Mouse (Mus musculus) limb, embryonic 14.5 days (tissue): Measurements from ENCODE around the gene Grik4. TPM values are rescaled to one million over a fixed set of nuclear protein-coding genes. Genes with fewer than 3 reads are reported as not detected.

Experiments used
- ATAC-seq: fragments of 200-750 bp; cut with Nextera tagmentation; 2 replicates; pipeline ENCODE4 v1.8.0; 2017; ENCODE audit warnings: low read depth, moderate number of reproducible peaks, moderate TSS enrichment; ENCODE audit not compliant: low FRiP score
- DNase-seq: peaks from one replicate; pipeline ENCODE4 v3.0.0-alpha.2; 2015; ENCODE audit warnings: low spot score
- H3K27ac ChIP-seq: fragments of 300-500 bp; sonication (generic); replicated peaks from 2 replicates; pipeline ENCODE4 v1.5.1; 2014; ENCODE audit warnings: low read depth, mild to moderate bottlenecking, low read length, moderate library complexity, mixed read lengths
- H3K27me3 ChIP-seq: fragments of 300-500 bp; sonication (generic); 2 replicates; pipeline ENCODE4 v1.6.1; 2014; ENCODE audit warnings: low read length, mixed read lengths; ENCODE audit not compliant: control insufficient read depth, insufficient read depth
- H3K36me3 ChIP-seq: fragments of 300-500 bp; sonication (generic); 2 replicates; pipeline ENCODE4 v1.6.1; 2014; ENCODE audit warnings: mild to moderate bottlenecking, low read length, moderate library complexity, mixed read lengths; ENCODE audit not compliant: control insufficient read depth, insufficient read depth
- H3K4me1 ChIP-seq: fragments of 300-500 bp; sonication (generic); 2 replicates; pipeline ENCODE4 v1.6.1; 2014; ENCODE audit warnings: antibody characterized with exemption, low read length, mixed read lengths; ENCODE audit not compliant: control insufficient read depth, insufficient read depth
- H3K4me2 ChIP-seq: fragments of 300-500 bp; sonication (generic); replicated peaks from 2 replicates; pipeline ENCODE4 v1.6.1; 2014; ENCODE audit warnings: low read depth, mild to moderate bottlenecking, low read length, moderate library complexity; ENCODE audit not compliant: severe bottlenecking
- H3K4me3 ChIP-seq: fragments of 300-500 bp; sonication (generic); replicated peaks from 2 replicates; pipeline ENCODE4 v1.5.1; 2014; ENCODE audit warnings: low read length
- H3K9ac ChIP-seq: fragments of 300-500 bp; sonication (generic); 2 replicates; pipeline ENCODE4 v1.6.1; 2014; ENCODE audit warnings: mild to moderate bottlenecking, low read depth, low read length, moderate library complexity; ENCODE audit not compliant: severe bottlenecking
- H3K9me3 ChIP-seq: fragments of 300-500 bp; sonication (generic); 2 replicates; pipeline ENCODE4 v1.6.1; 2016; ENCODE audit warnings: low read length; ENCODE audit not compliant: control insufficient read depth
- POLR2A ChIP-seq: fragments of 200-500 bp; IDR thresholded peaks from 2 replicates; pipeline ENCODE4 v1.8.0; 2012; ENCODE audit warnings: inconsistent platforms, mild to moderate bottlenecking, moderate library complexity, borderline replicate concordance; ENCODE audit not compliant: insufficient read depth, insufficient read length; ENCODE audit errors: extremely low read depth
- WGBS: fragments of 180-500 bp; shearing (Covaris S2); extraction: QIAGEN DNeasy Blood & Tissue Kit; methylation state at CpG from one replicate; pipeline ENCODE4 v1.1.7; 2014; 5-methylcytosine and 5-hydroxymethylcytosine counted together
- polyA plus RNA-seq, 2 experiments: library from polyadenylated mRNA; depleted of rRNA in 1 of 2; stranded (reverse) in 1 of 2; unstranded in 1 of 2; fragments of >200 nt; fragmentation: Nextera tagmentation in 1 of 2; extraction: Ambion mirVana in 1 of 2; gene quantifications; 2 replicates each; pipeline versions ENCODE4 v1.2.1 to v1.2.3; 2012 to 2014

Grik4 gene
- polyA plus RNA-seq, 2 experiments = 0.85 to 2.4 TPM

DNA sequence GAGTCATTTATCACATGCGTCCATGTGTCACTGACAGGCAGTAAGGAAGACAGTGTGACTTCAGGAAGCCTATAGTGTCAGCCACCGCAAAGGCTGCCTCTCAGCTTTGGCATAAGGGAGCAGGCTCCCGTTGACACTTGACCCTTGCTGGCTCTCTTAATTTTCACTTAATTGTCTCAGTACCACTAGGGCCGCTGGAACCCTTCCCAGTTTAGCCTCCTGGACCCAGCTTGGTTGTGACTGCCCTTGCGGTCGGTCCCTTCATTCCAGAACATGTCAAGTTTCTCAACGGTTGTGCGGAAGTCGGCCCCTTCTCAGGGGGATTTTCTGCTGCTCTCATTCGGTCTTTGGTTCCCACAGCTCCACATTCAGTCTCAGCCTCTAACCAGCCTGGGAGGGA, 307.8 kb downstream of the Grik4 start:
- Histone ChIP-seq H3K36me3 (no peaks in the 10 kb centered on the region), H3K27ac (no peak overlapping the region), H3K9ac (no peak overlapping the region), H3K4me2 (no peak overlapping the region), H3K27me3 (no peaks in the 10 kb centered on the region), H3K9me3 (no peaks in the 10 kb centered on the region), H3K4me3 (no peak overlapping the region), H3K4me1 (no peaks in the 10 kb centered on the region)
- WGBS = 67% methylated on average over 10 of the region's 10 CpGs
- DNase-seq (no peak), ATAC-seq (no peak)
- TF ChIP-seq POLR2A = no peak

GRCm38 (mm10) chr9:42631479-42631878, 312.8 kb downstream of the Grik4 start:
- Histone ChIP-seq H3K9ac (no peak overlapping the region), H3K27ac (no peak overlapping the region), H3K4me1 (peaks cover 7% of the 10 kb centered on the region; the same call in 1 of the 2 replicates), H3K4me3 (no peak overlapping the region), H3K9me3 (no peaks in the 10 kb centered on the region), H3K4me2 (no peak overlapping the region), H3K27me3 (no peaks in the 10 kb centered on the region), H3K36me3 (no peaks in the 10 kb centered on the region)
- WGBS = 82% methylated on average over 4 of the region's 4 CpGs
- TF ChIP-seq POLR2A = no peak
- no peak for ATAC-seq
- DNase-seq = no peak

DNA sequence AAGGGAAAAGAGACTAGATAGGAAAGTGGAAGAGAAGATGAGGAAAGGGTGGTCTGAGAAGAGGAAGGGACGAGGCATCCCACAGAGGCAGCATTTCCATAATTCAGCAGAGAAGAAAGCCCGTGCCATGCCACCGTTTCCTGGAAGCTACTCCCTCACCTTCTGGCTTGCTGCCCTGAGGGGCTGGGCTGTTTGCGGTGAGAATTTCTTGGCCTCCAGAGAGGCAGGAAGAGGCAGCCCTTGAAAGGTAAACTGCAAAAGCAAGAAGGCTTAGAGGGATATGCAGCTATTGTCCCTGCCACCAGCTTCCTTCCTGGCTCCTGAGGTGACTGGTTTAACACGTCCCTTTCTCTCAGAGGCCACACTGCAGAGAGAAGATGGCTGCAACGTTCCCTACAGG, 316.7 kb downstream of the Grik4 start:
- DNase-seq (no peak), ATAC-seq (no peak)
- Histone ChIP-seq H3K4me1 (peaks cover 7% of the 10 kb centered on the region; the same call in 1 of the 2 replicates), H3K9me3 (no peaks in the 10 kb centered on the region), H3K27ac (no peak overlapping the region), H3K36me3 (no peaks in the 10 kb centered on the region), H3K27me3 (no peaks in the 10 kb centered on the region), H3K9ac (no peak overlapping the region), H3K4me3 (no peak overlapping the region), H3K4me2 (no peak overlapping the region)
- WGBS = 14% methylated on average over 6 of the region's 6 CpGs
- no peak for TF ChIP-seq POLR2A

GRCm38 (mm10) chr9:42627146-42627545, 317.1 kb downstream of the Grik4 start:
- no peaks in the 10 kb centered on the region for H3K27me3 ChIP-seq
- no peak overlapping the region for H3K9ac ChIP-seq
- no peak overlapping the region for H3K4me2 ChIP-seq
- no peak for TF ChIP-seq POLR2A
- no peak overlapping the region for H3K27ac ChIP-seq
- no peak for ATAC-seq
- H3K36me3 ChIP-seq = no peaks in the 10 kb centered on the region
- no peak overlapping the region for H3K4me3 ChIP-seq
- 32% methylated on average over 8 of the region's 8 CpGs for WGBS
- H3K9me3 ChIP-seq = no peaks in the 10 kb centered on the region
- DNase-seq = no peak
- H3K4me1 ChIP-seq = peaks cover 7% of the 10 kb centered on the region; the same call in 1 of the 2 replicates

DNA sequence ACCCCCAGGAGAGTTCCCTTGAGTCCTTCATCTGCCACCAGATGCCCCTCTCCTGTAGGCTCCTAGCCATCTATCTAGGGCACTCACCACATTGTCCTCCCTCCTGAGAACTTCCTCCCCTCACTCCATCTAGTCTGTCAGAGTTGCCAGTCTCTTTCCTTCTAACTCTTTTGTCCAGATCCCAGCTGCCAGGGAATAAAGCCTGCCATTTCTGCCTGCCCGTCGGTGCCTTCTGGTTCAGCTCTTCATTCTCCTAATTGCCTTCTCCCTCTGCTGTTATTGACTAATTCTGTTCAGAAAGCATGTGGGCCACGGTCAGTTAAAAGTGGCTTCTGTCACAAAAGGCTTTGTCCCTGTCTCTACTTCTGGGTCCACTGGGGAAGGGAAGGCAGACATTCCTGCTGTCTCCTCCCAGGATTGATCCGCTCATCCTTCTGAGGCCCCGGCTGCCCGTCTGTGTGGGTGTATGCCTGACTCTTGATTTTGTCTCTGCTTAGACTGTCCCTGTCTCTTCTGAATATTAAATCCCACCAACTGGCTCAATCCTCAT, 318.0 kb downstream of the Grik4 start:
- DNase-seq (no peak), ATAC-seq (no peak)
- no peak for TF ChIP-seq POLR2A

More for the DNA sequence above, 318.0 kb downstream of the Grik4 start:
- H3K9me3 ChIP-seq = no peaks in the 10 kb centered on the region
- no peak overlapping the region for H3K4me2 ChIP-seq
- H3K4me3 ChIP-seq = no peak overlapping the region
- H3K36me3 ChIP-seq = no peaks in the 10 kb centered on the region
- no peaks in the 10 kb centered on the region for H3K27me3 ChIP-seq
- WGBS = 59% methylated on average over 6 of the region's 6 CpGs
- no peak overlapping the region for H3K27ac ChIP-seq
- H3K9ac ChIP-seq = no peak overlapping the region
- peaks cover 7% of the 10 kb centered on the region; the same call in 1 of the 2 replicates for H3K4me1 ChIP-seq
